Mouse (Mus musculus): ENCODE data around the gene Ak1. TPM values are rescaled to one million over a fixed set of nuclear protein-coding genes. Genes with fewer than 3 reads are reported as not detected.

The Ak1 gene
- total RNA-seq (2023), result not detected

GRCm38 (mm10) chr2:32621517-32621859 lies at the start of gene Ak1:
Gene Ak1 (plus strand): TSS chr2:32621758.

GRCm38 (mm10) chr2:32574497-32574896 lies 47.1 kb upstream of the Ak1 start, which contains the start of gene Pip5kl1:
Gene Pip5kl1 (plus strand): TSS chr2:32574797.

GRCm38 (mm10) chr2:32575586-32576160 lies 45.9 kb upstream of the Ak1 start, which contains the start of gene 9430097D07Rik:
Gene 9430097D07Rik (minus strand): TSS chr2:32575684.

DNA sequence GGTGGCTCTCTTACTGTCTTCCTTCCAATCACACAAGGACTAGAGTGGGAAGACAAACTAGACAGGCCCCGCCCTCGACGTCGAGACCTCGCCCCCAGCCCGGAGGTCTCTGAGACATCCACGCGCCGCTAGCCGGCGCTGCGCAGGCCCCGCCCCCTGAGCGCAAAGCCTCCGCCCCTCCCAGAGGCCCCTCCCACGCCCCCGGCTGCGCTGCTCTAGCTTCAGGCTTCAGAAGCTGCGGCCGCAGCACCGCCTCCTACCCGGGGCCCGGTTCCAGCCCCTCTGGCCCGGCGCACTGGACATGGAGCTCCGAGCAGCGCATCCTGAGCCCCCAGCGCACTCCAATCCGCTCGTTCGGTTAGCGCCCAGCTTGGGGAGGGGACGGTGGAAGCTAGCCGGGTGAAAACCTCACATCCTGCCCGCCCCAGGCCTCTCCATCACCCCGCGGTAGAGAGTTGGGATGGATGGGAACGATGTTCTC lies 34.6 kb upstream of the Ak1 start, which contains the start of gene St6galnac4:
St6galnac4 (plus strand) TSS at position 225 of the 481 bp plus-strand sequence.

DNA sequence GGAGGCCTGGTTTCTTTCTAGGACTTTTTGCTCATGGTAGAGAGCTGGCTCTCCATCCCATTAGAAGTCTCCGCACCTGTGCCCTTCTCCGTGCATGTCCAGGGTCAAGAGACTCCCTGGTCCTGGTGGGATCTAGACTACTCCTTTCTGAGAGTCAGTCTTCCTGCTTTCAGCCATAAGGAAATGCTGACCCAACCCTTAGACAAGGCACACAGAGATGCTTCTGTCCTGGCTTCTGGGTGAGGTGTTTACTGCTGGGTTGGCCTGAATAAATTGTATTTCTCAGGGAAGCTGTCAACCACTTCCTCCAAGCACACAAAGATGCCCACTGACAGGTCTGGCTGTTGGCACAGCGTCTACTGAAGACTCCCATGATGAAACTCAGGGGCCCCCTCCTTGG lies 22.1 kb upstream of the Ak1 start, which contains the start of gene St6galnac6:
St6galnac6 (plus strand) TSS at position 301 of the 400 bp plus-strand sequence.

GRCm38 (mm10) chr2:32646379-32647056 lies 25.0 kb downstream of the Ak1 start, which contains the start of gene Eng:
Gene Eng (plus strand): TSS chr2:32646595.

Other genes with a start within 250 kb of the Ak1 start
- 10 to 100 TPM; 45.5 to 54.0 TPM for gene 1110008P14Rik, start 239.8 kb upstream of the Ak1 start, total RNA-seq (2023)
- 1 to 10 TPM; 1.7 to 2.3 TPM for gene Lcn2, start 233.5 kb upstream of the Ak1 start, total RNA-seq (2023)
- gene Ptges2, start 225.9 kb upstream of the Ak1 start, total RNA-seq (2023), result 10 to 100 TPM; 11.4 to 15.6 TPM
- 1 to 10 TPM; 3.9 to 5.5 TPM for gene Naif1, start 171.3 kb upstream of the Ak1 start, total RNA-seq (2023)
- gene Slc25a25, start 170.3 kb upstream of the Ak1 start, total RNA-seq (2023), result 10 to 100 TPM; 34.2 to 43.0 TPM
- 10 to 100 TPM; 69.0 to 74.8 TPM for gene Fam102a, start 86.4 kb upstream of the Ak1 start, total RNA-seq (2023)
- 10 to 100 TPM; 63.0 to 66.8 TPM for gene Dpm2, start 50.9 kb upstream of the Ak1 start, total RNA-seq (2023)
- gene Pip5kl1, start 47.0 kb upstream of the Ak1 start, total RNA-seq (2023), result under 1 TPM in 1 of 2 experiments, not detected in 1; 0.56 TPM
- gene 9430097D07Rik, start 46.1 kb upstream of the Ak1 start, total RNA-seq (2023), result not detected
- gene St6galnac4, start 34.7 kb upstream of the Ak1 start, total RNA-seq (2023), result 10 to 100 TPM; 59.7 to 63.9 TPM
- 10 to 100 TPM in 1 of 2 experiments, 1 to 10 TPM in 1; 6.3 to 10.6 TPM for gene St6galnac6, start 22.0 kb upstream of the Ak1 start, total RNA-seq (2023)
- gene Eng, start 24.8 kb downstream of the Ak1 start, total RNA-seq (2023), result under 1 TPM; 0.36 to 0.84 TPM
- 10 to 100 TPM; 30.3 to 36.4 TPM for gene Fpgs, start 82.4 kb downstream of the Ak1 start, total RNA-seq (2023)
- gene Cdk9, start 91.3 kb downstream of the Ak1 start, total RNA-seq (2023), result 100 to 1,000 TPM; 160 to 188 TPM
- gene Sh2d3c, start 99.3 kb downstream of the Ak1 start, total RNA-seq (2023), result 100 to 1,000 TPM; 113 to 116 TPM
- gene 6330409D20Rik, start 119.3 kb downstream of the Ak1 start, total RNA-seq (2023), result not detected
- gene Tor2a, start 135.5 kb downstream of the Ak1 start, total RNA-seq (2023), result 10 to 100 TPM; 35.6 to 37.1 TPM
- under 1 TPM in 1 of 2 experiments, not detected in 1; 0.15 TPM for gene Ttc16, start 153.9 kb downstream of the Ak1 start, total RNA-seq (2023)
- gene Ptrh1, start 154.0 kb downstream of the Ak1 start, total RNA-seq (2023), result 1 to 10 TPM; 2.5 to 3.8 TPM
- not detected for gene Cfap157, start 162.7 kb downstream of the Ak1 start, total RNA-seq (2023)
- gene Stxbp1, start 225.5 kb downstream of the Ak1 start, total RNA-seq (2023), result 1 to 10 TPM; 4.8 to 5.4 TPM

All from B cell, adult 67 days (primary cell).